Mouse (Mus musculus): Measurements from ENCODE around the gene Camta1.

The Camta1 gene

DNA sequence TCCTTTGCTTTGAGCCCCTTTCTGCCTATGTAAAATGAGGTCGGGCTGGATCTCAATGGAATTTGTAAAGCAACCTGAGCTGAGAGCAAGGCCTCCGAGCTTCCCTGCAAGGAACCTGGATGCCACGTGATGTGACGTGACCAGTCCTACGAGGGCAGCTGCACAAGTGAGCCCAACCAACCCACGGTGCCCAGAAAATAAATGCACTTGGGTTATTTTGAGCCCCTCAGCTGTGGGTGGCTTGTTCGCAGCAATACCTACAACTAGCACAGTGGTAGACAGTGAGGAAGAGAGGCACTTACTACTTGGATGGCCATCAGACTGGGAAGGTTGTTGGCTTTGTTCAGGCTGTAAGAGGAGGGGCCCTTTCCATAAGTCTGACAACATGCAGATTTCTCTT, 747.1 kb downstream of the Camta1 start:
- DNase-seq (ENCODE audit: low spot score in 2 of 2): no peak

- DNase-seq (ENCODE audit: low spot score in 2 of 2): no peak
These were observed 750.5 kb downstream of the Camta1 start for GRCm38 (mm10) chr4:151111226-151111625.

DNA sequence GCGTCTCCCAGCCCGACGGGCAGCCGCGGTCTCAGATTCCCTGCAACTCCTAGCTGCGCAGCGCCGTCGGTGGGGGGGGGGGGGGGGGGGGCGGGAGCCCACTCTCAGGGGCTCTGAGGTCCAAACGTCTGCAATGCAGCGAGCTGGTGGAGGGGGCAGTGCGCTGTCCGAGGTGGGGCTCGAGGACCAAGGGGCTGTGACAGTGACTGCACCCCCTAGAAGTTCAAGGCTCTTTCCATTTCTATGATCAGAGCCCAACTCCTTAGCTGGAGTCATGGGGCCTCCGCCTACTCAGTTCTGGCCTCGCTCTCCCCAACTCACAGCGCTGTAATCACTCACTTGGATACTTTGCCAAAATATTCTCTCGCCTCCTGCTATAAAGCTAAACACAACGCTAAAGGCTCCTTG, 752.8 kb downstream of the Camta1 start:
- DNase-seq (ENCODE audit: low spot score in 2 of 2): no peak

GRCm38 (mm10) chr4:151108028-151108771, 753.5 kb downstream of the Camta1 start:
- DNase-seq (ENCODE audit: low spot score in 2 of 2): peak; percentile 25 to 47

DNA sequence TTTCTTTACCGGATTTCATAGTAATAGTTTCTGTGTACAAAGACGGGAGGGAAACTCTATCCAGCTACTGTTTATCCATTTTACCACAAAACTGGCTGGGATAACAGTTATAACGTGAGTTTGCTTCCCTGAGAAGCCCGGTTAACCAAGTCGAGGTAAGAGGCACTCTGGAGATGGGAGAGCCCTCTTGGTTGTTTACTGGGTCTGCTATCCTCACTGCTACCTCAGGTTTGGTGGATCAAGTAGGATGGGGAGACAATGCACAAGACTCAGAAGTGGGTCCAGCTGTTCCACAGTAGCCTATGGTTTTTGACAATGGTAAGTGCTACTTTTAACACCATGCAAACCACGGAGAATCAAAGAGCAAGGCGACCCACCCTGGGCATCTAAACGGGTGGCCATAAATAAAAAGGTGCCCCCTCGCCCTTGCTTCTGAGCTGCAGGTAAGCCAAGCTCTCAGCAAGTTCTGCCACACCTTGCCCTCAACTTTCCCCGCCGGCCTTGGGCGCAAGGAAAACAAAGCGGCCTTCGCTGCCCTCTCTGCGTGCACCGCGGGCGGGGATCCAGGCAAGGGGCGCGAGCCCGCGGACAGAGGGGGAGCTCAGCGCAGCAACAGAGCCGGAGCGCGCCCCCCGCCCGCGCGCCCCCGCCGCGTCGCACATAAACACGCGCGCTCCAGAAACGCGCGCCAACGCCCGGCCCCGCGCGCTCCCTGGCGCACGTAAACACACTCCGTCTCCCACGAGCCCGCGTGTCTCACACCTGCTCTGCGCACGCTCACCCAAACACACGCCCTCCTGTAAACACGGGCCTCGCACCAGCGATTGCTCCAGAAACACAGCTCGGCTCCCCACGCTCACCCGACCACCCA, 754.3 kb downstream of the Camta1 start:
- DNase-seq (ENCODE audit: low spot score in 2 of 2): no peak

GRCm38 (mm10) chr4:151106468-151106867, 755.2 kb downstream of the Camta1 start:
- DNase-seq (ENCODE audit: low spot score in 2 of 2): no peak

DNA sequence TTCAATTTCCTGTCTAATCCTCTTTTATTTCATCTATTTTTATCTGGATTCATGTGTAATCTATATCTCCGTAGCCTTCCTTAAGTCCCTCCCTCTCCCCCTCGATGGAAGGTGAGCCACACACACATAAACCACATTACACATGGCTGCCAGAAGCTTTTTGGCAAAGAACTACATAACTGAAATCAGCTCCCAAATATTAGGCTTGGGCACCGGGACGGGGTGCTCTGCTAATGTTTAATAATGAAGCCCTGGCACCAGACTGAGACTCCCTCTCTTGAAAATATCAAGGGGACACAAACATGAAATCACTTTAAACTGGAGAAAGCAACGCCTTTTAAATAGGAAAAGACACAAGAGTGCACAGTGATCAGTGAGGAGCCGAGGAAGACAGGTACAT, 755.8 kb downstream of the Camta1 start:
- DNase-seq (ENCODE audit: low spot score in 2 of 2): no peak

DNA sequence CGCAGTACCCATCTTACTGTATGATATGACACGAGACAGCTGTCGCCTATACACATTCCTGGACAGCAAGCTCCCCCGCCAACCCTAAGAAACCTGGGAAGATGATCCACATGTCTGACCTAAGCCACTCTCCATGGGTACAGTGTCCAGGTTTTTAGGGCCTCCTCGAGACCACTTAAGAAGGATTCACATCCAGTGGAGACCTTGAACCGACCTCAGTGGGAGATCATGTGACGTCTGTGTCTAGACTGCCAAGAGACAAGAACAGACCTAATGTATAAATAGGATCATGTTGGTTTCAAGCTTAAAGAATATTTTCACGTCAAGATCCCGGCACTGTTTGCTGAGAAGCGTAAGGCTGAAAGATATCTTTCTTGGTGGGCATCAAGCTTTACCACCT, 757.5 kb downstream of the Camta1 start:
- no peak for DNase-seq (ENCODE audit: low spot score in 2 of 2)

GRCm38 (mm10) chr4:151103646-151104045, 758.0 kb downstream of the Camta1 start:
- DNase-seq (ENCODE audit: low spot score in 2 of 2): no peak

GRCm38 (mm10) chr4:151097104-151097438, 764.6 kb downstream of the Camta1 start:
- DNase-seq (ENCODE audit: low spot score in 2 of 2): no peak

GRCm38 (mm10) chr4:151096334-151097103, 765.2 kb downstream of the Camta1 start:
- no peak for DNase-seq (ENCODE audit: low spot score in 2 of 2)

DNA sequence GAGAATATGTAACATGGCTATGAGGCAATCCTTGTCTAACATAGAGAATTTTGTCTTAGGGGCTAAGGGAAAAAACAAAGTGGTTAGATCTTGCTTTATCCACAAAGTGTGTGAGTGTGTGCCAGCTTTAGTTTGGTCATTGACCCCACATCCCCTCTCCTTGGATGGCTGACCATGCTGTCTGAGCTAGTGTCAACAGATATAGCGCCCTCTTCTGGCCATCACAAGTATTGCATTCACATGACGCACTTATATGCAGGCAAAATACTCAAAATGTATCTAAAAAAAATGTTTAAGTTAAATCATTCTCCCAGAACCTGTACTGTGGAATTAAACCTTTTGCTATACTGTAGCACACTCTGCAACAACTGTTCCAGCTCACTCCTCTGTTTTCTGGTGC, 766.5 kb downstream of the Camta1 start:
- DNase-seq (ENCODE audit: low spot score in 2 of 2): no peak

GRCm38 (mm10) chr4:151089270-151089669, 772.4 kb downstream of the Camta1 start, which contains the start of gene Gm13090:
Gm13090 (plus strand) TSS chr4:151089570.
- no peak for DNase-seq (ENCODE audit: low spot score in 2 of 2)

DNA sequence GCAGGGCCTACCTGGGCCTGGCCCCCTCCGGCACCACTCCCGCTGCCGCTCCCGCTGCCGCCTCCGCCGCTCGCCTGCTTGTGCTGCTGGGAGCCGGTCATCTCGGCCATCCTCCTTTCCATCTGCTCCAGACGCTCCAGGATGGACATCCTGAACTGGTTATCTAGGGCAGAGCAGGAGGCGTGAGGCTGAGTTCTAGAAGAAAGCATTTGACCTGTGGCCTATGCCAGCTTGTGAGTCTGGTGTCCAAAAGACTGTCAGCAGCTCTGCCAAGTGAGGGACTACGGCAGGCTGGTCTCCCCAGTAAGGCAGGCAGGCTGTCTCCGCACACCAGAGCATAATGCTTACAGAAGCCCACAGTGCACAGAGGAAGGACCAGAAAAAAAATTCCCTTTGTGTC, 772.9 kb downstream of the Camta1 start:
- DNase-seq (ENCODE audit: low spot score in 2 of 2): no peak

- DNase-seq (ENCODE audit: low spot score in 2 of 2): no peak
These were observed 774.3 kb downstream of the Camta1 start for GRCm38 (mm10) chr4:151087358-151087757.

GRCm38 (mm10) chr4:151083027-151083426, 778.6 kb downstream of the Camta1 start:
- no peak for DNase-seq (ENCODE audit: low spot score in 2 of 2)

DNA sequence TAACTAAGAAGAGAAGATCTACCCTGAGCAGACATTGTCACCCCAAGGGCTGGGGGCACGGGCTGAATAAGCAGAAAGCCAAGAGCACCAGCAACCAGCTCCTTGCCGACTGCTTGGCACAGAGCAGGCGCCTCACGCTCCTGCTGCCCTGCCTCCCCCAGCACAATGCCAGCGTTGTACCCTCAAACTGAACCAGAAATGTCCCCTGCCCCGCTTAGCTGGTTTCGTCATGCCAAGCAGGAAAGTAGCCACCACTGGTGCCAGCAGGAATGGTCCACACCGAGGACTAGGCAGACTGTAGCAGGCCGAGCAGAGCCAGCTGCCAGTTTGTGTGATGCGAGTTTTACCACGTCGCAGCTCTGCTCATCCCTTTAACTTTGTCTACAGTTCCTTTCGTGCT, 779.7 kb downstream of the Camta1 start:
- DNase-seq (ENCODE audit: low spot score in 2 of 2): no peak

DNA sequence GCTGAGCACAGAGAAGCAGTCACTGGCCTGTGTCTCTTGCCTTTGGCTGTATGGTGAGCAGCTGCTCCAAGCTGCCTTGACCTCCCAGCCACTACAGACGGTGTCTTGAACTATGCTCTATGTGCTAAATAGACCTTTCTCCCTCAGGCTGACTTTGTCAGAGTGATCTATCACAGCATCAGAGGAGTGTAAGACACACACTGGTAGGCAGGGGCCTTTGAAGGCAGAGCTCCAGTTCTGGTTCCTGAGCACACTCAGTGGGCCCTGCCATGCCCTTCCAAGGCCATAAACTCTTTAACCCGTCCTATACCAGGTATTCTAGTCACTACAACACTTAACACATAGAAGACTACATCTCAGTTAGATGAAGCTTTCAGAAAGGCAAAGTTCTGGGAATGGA, 780.3 kb downstream of the Camta1 start:
- no peak for DNase-seq (ENCODE audit: low spot score in 2 of 2)

DNA sequence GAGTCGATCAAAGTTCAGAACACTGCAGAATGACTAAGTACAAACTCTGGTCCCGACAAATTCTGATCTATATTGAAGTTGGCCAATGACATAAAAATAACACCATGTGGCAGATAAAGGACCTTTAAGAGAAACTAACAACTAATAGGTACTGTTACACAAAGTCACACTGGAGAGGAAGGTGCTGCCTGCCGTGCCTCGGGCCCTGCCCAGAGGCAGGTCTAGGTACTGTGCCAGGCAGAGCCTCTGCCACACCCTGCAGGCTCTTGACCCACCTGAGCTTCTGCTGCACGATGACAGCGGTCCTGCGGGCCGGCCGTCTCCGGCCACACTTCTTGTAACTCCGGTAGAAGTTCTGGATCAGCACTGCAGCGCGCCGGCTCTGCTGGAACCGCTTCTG, 786.9 kb downstream of the Camta1 start:
- DNase-seq (ENCODE audit: low spot score in 2 of 2): no peak

DNA sequence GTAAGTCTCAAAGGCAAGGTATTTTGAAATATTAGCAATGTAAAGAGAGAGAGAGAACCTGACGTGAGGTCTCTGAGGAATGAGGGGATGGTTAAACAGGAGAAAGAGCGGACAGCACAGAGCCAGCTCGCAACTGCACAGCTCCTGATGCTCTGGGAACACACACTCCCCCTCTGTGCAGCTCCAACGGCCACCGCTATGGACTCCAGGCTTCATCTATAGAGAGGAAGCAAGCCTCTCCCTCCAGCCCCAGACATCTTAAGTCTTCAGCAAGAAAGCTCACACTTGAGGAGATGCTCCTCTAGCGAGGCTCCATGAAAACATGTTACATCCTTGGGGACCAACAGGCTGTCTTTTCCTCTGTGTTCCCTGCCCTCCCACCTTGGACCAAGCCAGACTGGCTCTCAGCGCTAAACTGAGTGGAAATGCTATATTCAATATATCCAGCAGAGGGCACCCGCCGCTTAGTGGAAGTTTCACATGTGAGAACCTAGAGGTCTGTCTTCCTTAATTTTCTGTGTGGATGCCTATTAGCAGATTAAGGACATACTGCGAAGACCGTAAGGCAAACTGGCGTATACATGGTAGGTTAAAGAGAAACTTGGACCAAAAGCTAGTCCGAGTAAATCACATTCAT, 788.5 kb downstream of the Camta1 start:
- DNase-seq (ENCODE audit: low spot score in 2 of 2): peak in 1 of 2 experiments; percentile 52

DNA sequence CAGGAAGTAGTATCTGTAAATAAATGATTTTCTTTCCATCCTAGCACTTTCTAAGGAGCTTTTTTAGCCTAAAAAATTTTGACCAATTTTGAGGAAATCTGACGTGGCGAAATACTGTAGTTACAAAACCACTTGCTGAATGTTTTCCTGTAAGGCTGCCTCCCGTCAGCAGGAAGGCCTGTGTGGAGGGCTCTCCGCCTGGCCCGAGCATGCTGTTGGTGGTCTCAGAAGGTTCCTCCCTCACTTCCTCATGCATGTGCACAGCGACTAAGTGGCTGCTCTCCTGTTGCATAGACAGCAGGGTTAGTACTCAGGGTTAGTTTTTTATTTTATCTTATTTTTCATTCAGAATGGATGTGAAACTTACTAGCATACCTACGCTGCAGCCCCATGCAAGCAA, 790.7 kb downstream of the Camta1 start:
- DNase-seq (ENCODE audit: low spot score in 2 of 2): no peak

GRCm38 (mm10) chr4:151068751-151069150, 792.9 kb downstream of the Camta1 start:
- DNase-seq (ENCODE audit: low spot score in 2 of 2): no peak

Measured in spleen, postnatal 14 days (tissue).